In genomic region chr17:14184192-14184814, GRCm38 (mm10) we compare ENCODE assay signal across 11 mouse cellular contexts.
"Had no signal": no experiment of that assay in that cellular context is flagged by ENCODE, and none has a peak within 500 bp of the region (broad histone marks: within the 10 kb centered on the region; RNA-seq: fewer than 3 reads in every experiment).

No protein-coding gene starts in this region.

- H3K9me3 ChIP-seq: midbrain, embryonic 13.5 days; neural tube, embryonic 15.5 days had no signal

- H3K4me1 ChIP-seq: midbrain, embryonic 13.5 days; neural tube, embryonic 15.5 days had no signal

- DNase-seq: kidney, postnatal 10 days; lung, adult 2 months; lung, postnatal 36 days; right cerebral cortex, adult 18-20 months; thymus, adult 18-20 months; thymus, postnatal 14 days had no signal

- H3K4me3 ChIP-seq: left cerebral cortex, adult 2 months; midbrain, embryonic 13.5 days; neural tube, embryonic 15.5 days had no signal

- H3K9ac ChIP-seq: liver, embryonic 14.5 days; midbrain, embryonic 13.5 days; neural tube, embryonic 15.5 days had no signal

- H3K4me2 ChIP-seq: midbrain, embryonic 13.5 days; neural tube, embryonic 15.5 days had no signal

- ATAC-seq: lung, postnatal 0 days; midbrain, embryonic 13.5 days had no signal

- H3K36me3 ChIP-seq: midbrain, embryonic 13.5 days; neural tube, embryonic 15.5 days had no signal

- H3K27ac ChIP-seq: left cerebral cortex, adult 2 months; liver, embryonic 14.5 days; midbrain, embryonic 13.5 days; neural tube, embryonic 15.5 days had no signal

- H3K27me3 ChIP-seq: midbrain, embryonic 13.5 days; neural tube, embryonic 15.5 days had no signal
